Mouse (Mus musculus) neural tube, embryonic 15.5 days (tissue): ENCODE measurements at regions not wholly inside any gene's neighbourhood (a gene's known extent, or its start where the extent isn't known, plus 50 kb on each side); places are given as distances from the start of the nearest gene placed in this dataset.

ENCODE experiments used
- ATAC-seq: fragments of 200-750 bp; cut with Nextera tagmentation; 2 replicates; pipeline ENCODE4 v1.8.0; 2017; ENCODE audit warnings: mild to moderate bottlenecking, moderate TSS enrichment, moderate library complexity; ENCODE audit not compliant: low FRiP score
- H3K27ac ChIP-seq: fragments of 300-500 bp; sonication (generic); replicated peaks from 2 replicates; pipeline ENCODE4 v1.5.1; 2015; ENCODE audit warnings: mild to moderate bottlenecking, inconsistent platforms
- H3K27me3 ChIP-seq: fragments of 300-500 bp; sonication (generic); replicated peaks from 2 replicates; pipeline ENCODE4 v1.6.1; 2015; ENCODE audit warnings: inconsistent platforms
- H3K36me3 ChIP-seq: fragments of 300-500 bp; sonication (generic); 2 replicates; pipeline ENCODE4 v1.6.1; 2015; ENCODE audit warnings: inconsistent platforms
- H3K4me1 ChIP-seq: fragments of 300-500 bp; sonication (generic); 2 replicates; pipeline ENCODE4 v1.6.1; 2015; ENCODE audit warnings: inconsistent platforms
- H3K4me2 ChIP-seq: fragments of 300-500 bp; sonication (generic); 2 replicates; pipeline ENCODE4 v1.6.1; 2015; ENCODE audit warnings: inconsistent platforms, mild to moderate bottlenecking, moderate library complexity
- H3K4me3 ChIP-seq: fragments of 300-500 bp; sonication (generic); replicated peaks from 2 replicates; pipeline ENCODE4 v1.5.1; 2015; ENCODE audit warnings: mild to moderate bottlenecking, inconsistent platforms
- H3K9ac ChIP-seq: fragments of 300-500 bp; sonication (generic); replicated peaks from 2 replicates; pipeline ENCODE4 v1.6.1; 2015; ENCODE audit warnings: mild to moderate bottlenecking, inconsistent platforms
- H3K9me3 ChIP-seq: fragments of 300-500 bp; sonication (generic); replicated peaks from 2 replicates; pipeline ENCODE4 v1.6.1; 2016; ENCODE audit warnings: inconsistent platforms
- whole genome bisulfite sequencing: fragments of 180-500 bp; shearing (Covaris S2); methylation state at CpG from one replicate; pipeline ENCODE4 v1.1.7; 2015; ENCODE audit warnings: mixed read lengths; 5-methylcytosine and 5-hydroxymethylcytosine counted together

DNA sequence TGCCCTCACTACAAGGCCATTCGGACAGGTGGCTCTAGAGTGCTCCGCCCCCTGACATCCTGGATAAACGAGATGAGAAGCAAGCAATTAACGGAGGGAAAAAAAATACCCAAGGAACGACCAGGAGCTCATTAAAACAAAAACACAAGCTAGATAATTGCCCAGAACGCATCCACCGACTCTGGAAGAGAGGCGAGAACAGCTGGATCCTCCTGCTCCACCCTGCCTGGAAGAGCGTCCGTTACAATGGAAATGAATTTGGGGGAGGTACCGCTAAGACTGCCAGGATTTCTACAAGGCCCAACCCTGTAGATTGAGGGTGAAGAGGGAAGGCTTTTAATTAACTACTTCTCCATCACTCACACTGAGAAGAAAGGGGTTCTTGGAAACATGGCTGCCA lies 85.6 kb upstream of the Spaca7 start:
- peak overlapping the region; percentile 24 for H3K27ac ChIP-seq
- H3K27me3 ChIP-seq = peaks cover 49% of the 10 kb centered on the region
- H3K4me1 ChIP-seq = peaks cover 14% of the 10 kb centered on the region; the same call in 1 of the 2 replicates
- no peaks in the 10 kb centered on the region for H3K9me3 ChIP-seq
- ATAC-seq = no peak
- no peak overlapping the region for H3K4me3 ChIP-seq
- H3K4me2 ChIP-seq = no peak overlapping the region
- H3K9ac ChIP-seq = no peak overlapping the region
- no peaks in the 10 kb centered on the region for H3K36me3 ChIP-seq
- WGBS = 26% methylated on average over 11 of the region's 11 CpGs

DNA sequence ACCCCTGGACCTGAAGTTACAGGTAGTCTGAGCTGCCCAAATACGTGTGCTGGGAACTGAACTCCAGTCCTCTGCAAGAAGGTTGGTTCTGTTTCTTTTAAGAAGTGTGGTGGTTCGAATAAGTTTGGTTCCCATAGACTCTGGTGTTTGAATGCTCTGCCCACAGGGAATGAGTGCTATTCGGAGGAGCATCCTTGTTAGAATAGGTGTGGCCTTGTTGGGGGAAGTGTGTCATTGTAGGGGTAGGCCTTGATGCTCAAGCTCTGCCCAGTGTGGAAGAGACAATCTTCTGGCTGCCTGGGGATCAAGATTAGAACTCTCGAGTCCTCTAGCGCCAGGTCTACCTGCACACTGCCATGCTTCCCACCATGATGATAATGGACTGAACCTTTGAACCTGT lies 83.6 kb upstream of the Spaca7 start:
- whole genome bisulfite sequencing = 94% methylated on average over 5 of the region's 5 CpGs
- H3K4me1 ChIP-seq = peaks cover 12% of the 10 kb centered on the region; the same call in 1 of the 2 replicates
- H3K36me3 ChIP-seq = no peaks in the 10 kb centered on the region
- no peak overlapping the region for H3K9ac ChIP-seq
- no peak overlapping the region for H3K27ac ChIP-seq
- no peaks in the 10 kb centered on the region for H3K9me3 ChIP-seq
- peaks cover 36% of the 10 kb centered on the region for H3K27me3 ChIP-seq
- H3K4me3 ChIP-seq = no peak overlapping the region
- H3K4me2 ChIP-seq = no peak overlapping the region
- ATAC-seq = no peak

DNA sequence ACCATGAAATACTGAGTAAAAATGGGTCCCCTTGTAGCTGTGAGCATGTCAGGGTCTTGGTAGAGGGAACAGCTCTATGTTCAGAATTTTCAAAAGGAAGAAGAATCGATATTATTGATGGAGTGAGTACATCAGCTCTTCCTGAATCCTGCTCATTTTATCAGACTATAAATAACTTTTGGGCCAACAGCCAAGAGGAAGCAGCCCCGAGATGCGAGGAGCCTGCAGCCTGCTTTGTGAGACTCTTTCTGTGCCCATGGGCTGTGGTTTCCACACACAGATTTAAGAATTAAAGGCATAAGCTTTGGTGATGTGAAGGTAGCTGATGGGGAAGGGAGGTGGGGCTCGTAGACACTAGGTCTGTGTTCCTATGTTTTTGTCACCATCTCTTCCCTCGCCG lies 81.4 kb upstream of the Spaca7 start:
- WGBS = 77% methylated on average over 6 of the region's 6 CpGs

DNA sequence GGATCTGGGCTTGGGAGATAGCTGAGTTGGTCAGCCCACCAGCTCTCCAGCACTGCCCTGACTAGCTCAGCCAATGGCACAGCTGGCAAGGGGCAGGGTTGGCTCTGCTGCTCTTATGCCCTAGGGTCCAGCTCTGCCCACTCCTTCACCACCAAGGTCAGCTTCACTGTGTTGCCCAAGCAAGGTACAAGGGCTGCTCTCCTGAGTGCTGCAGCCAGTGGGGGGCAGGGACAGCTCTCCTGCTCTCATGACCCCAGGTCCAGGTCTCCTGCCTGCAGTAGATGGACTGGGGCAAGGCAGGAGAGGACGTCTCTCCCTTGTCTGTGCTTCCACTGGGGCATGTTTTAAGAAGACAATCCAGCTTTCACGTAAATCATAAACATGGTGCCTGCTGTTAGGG lies 80.4 kb upstream of the Spaca7 start:
- no peak overlapping the region for H3K9ac ChIP-seq

More for the DNA sequence above, 81.4 kb upstream of the Spaca7 start:
- Histone ChIP-seq H3K4me2 (no peak overlapping the region), H3K4me3 (no peak overlapping the region), H3K27ac (no peak overlapping the region), H3K36me3 (no peaks in the 10 kb centered on the region), H3K4me1 (peaks cover 9% of the 10 kb centered on the region; the same call in 1 of the 2 replicates), H3K27me3 (peaks cover 24% of the 10 kb centered on the region), H3K9me3 (no peaks in the 10 kb centered on the region), H3K9ac (no peak overlapping the region)
- ATAC-seq = no peak

DNA sequence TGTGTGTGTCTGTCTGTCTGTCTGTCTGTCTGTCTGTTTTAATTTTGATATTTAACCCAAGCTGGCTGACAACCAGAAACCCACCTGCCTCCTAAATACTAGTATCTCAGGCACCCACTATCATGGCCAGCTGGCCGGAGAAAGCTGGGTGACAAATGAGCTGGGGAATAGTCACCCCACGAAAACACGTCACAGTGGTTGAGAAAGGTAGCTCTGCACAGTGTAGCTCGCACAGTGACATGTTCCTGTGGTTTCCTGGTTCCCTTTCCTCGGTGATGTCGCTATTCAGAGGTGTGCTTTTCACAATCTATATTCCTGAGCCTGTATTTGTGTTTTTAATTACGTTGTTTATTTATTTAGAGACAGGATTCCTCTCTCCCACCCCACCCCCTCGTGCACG lies 78.3 kb upstream of the Spaca7 start:
- H3K9me3 ChIP-seq = no peaks in the 10 kb centered on the region
- H3K27ac ChIP-seq = no peak overlapping the region
- no peak overlapping the region for H3K4me3 ChIP-seq
- no peak overlapping the region for H3K9ac ChIP-seq
- no peak overlapping the region for H3K4me2 ChIP-seq
- H3K36me3 ChIP-seq = no peaks in the 10 kb centered on the region
- 81% methylated on average over 9 of the region's 9 CpGs for WGBS
- no peak for ATAC-seq
- H3K27me3 ChIP-seq = peaks cover 26% of the 10 kb centered on the region
- H3K4me1 ChIP-seq = 0 out of 2 replicates have a peak, but pooled peaks cover 3% of the 10 kb centered on the region

More for the DNA sequence above, 80.4 kb upstream of the Spaca7 start:
- Histone ChIP-seq H3K27ac (no peak overlapping the region), H3K9me3 (no peaks in the 10 kb centered on the region), H3K4me2 (no peak overlapping the region), H3K4me1 (0 out of 2 replicates have a peak, but pooled peaks cover 2% of the 10 kb centered on the region), H3K4me3 (no peak overlapping the region), H3K36me3 (no peaks in the 10 kb centered on the region), H3K27me3 (peaks cover 25% of the 10 kb centered on the region)
- no peak for ATAC-seq
- 88% methylated on average over 2 of the region's 2 CpGs for WGBS

DNA sequence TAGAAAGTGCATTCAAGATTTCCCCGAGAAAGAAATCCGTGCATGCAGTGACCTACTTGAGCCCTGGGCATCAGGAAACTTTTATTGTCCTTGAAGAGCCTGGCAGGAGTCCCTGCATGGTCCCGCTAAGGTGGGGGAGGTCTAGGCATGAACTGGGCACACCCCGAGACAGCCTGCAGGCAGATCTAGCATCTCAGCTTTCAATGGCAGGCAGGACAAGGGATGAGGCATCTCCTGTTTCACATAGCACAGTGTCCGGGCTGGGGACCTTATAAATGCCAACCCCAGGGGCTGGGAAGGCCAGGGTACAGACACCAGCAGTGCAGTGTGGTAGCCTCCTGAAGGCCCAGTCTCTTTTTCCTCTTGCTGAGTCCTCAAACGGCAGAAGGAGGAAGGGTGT lies 75.4 kb upstream of the Spaca7 start:
- H3K27me3 ChIP-seq = peaks cover 41% of the 10 kb centered on the region
- no peak for ATAC-seq
- H3K27ac ChIP-seq = no peak overlapping the region
- no peak overlapping the region for H3K9ac ChIP-seq
- WGBS = 11% methylated on average over 6 of the region's 6 CpGs
- peaks cover 11% of the 10 kb centered on the region for H3K4me1 ChIP-seq
- no peaks in the 10 kb centered on the region for H3K36me3 ChIP-seq
- H3K9me3 ChIP-seq = no peaks in the 10 kb centered on the region
- no peak overlapping the region for H3K4me2 ChIP-seq
- no peak overlapping the region for H3K4me3 ChIP-seq

DNA sequence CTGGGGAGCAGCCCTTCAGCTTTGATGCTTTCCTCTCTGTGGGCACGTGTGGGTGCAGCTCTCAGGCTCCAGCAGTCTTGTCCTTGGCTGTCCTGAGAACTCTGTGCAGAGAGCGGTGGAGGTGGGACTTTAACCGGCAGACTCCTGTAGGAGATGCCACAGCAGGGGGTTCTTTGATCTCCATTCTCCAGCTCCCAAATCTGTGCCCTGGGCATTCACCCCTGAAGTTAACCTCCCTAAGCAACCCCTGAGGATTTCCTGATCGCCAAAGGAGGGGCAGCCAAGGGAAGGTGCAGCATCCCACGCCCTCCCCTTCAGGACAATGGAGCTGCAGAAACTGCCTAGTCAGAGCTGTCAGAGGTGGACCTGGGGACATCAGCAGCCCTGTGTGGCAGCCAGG lies 73.2 kb upstream of the Spaca7 start:
- ATAC-seq = no peak
- 30% methylated on average over 5 of the region's 5 CpGs for WGBS
- H3K4me3 ChIP-seq = no peak overlapping the region
- H3K27me3 ChIP-seq = peaks cover 52% of the 10 kb centered on the region
- H3K36me3 ChIP-seq = no peaks in the 10 kb centered on the region
- H3K27ac ChIP-seq = no peak overlapping the region
- no peaks in the 10 kb centered on the region for H3K9me3 ChIP-seq
- H3K9ac ChIP-seq = no peak overlapping the region
- no peak overlapping the region for H3K4me2 ChIP-seq
- H3K4me1 ChIP-seq = peaks cover 20% of the 10 kb centered on the region

DNA sequence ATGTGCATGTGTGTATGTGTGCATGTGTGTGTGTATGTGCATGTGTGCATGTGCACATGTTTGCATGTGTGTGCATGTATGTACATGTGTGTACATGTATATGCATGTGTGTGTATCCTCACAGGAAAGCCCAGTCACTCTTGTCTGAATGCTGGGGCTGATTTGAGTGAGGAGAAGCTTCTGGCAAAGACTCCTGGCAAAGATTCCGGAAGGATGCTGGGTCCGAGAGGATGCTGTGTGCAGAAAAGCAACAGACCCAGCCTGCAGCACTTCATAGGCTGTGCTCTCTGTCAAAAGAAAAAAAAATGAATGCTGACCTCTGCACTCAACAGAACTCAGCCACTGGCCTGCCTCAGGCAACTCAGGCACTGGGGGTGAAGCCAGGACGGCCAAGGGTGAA lies 72.5 kb upstream of the Spaca7 start:
- H3K27me3 ChIP-seq = peaks cover 55% of the 10 kb centered on the region
- 60% methylated on average over 3 of the region's 3 CpGs for WGBS

DNA sequence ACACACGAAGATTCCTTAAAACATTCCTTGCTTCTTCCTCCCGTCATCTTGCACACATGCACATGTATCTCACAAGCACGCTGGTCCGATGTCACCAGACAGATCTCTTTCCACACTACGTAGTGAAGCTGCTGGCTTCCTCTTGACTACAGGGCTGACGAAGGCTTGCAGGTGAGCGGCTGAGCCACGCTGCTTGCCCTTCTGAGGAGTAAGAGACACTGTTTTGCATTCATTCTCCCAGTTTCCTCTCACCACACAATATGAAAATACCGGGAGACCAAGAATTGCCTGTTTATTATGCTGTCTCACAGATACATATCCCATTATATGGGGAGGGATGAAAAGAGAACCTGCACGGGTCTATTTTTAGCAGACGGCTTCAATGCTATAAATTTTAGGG lies 71.0 kb upstream of the Spaca7 start:
- WGBS = 5% methylated on average over 11 of the region's 11 CpGs
- Histone ChIP-seq H3K4me2 (peak overlapping the region; percentile 62), H3K36me3 (no peaks in the 10 kb centered on the region), H3K4me1 (peaks cover 20% of the 10 kb centered on the region), H3K9me3 (no peaks in the 10 kb centered on the region), H3K27me3 (peaks cover 65% of the 10 kb centered on the region), H3K9ac (no peak overlapping the region), H3K27ac (no peak overlapping the region), H3K4me3 (peak overlapping the region; percentile 27)
- ATAC-seq = no peak

More for the DNA sequence above, 72.5 kb upstream of the Spaca7 start:
- H3K4me2 ChIP-seq = no peak overlapping the region
- ATAC-seq = no peak
- no peak overlapping the region for H3K27ac ChIP-seq
- H3K9ac ChIP-seq = no peak overlapping the region
- peaks cover 20% of the 10 kb centered on the region for H3K4me1 ChIP-seq
- no peak overlapping the region for H3K4me3 ChIP-seq
- H3K36me3 ChIP-seq = no peaks in the 10 kb centered on the region
- H3K9me3 ChIP-seq = no peaks in the 10 kb centered on the region

DNA sequence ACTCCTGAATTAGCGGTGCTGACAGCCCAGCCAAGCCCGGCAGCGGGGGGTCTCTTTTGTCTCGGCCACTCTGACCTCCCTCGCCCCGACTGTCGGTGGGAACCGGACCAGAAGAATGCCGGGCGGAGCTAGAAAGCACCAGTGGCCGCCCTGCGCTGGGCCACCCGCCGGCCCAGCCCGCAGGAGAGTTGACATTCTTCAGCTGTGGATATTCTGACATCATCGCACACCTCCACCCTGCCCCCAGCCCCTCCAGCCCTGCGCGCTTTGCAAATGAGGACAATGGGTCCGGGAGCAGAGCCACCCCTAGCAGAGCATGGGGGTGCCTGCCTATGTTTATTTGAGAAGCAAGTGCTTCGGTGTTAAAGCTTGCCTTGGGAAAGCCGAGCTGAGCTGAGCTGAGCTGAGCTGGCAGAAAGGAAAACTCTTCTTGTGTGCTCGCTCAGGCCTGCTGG lies 70.5 kb upstream of the Spaca7 start:
- peak overlapping the region; percentile 62 for H3K4me2 ChIP-seq
- no peaks in the 10 kb centered on the region for H3K36me3 ChIP-seq
- no peak overlapping the region for H3K9ac ChIP-seq
- peaks cover 66% of the 10 kb centered on the region for H3K27me3 ChIP-seq
- peak; percentile 77 for ATAC-seq
- WGBS = under 1% methylated on average over 22 of the region's 22 CpGs
- peak overlapping the region; percentile 27 for H3K4me3 ChIP-seq
- no peak overlapping the region for H3K27ac ChIP-seq
- peaks cover 19% of the 10 kb centered on the region for H3K4me1 ChIP-seq
- H3K9me3 ChIP-seq = no peaks in the 10 kb centered on the region

DNA sequence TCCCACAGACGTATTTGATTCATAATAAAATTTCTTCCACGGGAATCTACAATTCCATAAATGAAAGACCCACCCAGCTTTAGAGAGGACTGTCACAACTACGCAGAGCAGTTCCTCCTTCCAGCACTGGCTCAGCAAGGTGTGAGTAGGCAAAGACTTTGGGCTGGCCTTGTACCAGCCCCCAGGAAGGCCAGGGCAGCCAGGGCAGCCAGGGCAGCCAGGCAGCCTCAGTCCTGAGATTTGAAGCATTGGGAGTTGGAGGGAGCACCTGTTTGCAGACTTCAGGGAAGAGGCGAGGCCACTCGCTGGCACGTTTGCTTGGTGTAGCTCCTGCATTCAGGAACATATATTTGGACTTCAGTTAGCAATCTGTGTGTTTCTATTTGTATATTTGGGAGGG lies 70.0 kb upstream of the Spaca7 start:
- H3K9me3 ChIP-seq = no peaks in the 10 kb centered on the region
- no peak overlapping the region for H3K9ac ChIP-seq
- H3K27me3 ChIP-seq = peaks cover 61% of the 10 kb centered on the region
- H3K4me2 ChIP-seq = peak overlapping the region; percentile 62
- H3K4me3 ChIP-seq = peak overlapping the region; percentile 27
- peaks cover 17% of the 10 kb centered on the region for H3K4me1 ChIP-seq
- ATAC-seq = no peak
- WGBS = 13% methylated on average over 6 of the region's 6 CpGs
- H3K36me3 ChIP-seq = no peaks in the 10 kb centered on the region
- no peak overlapping the region; the same call in 1 of the 2 replicates for H3K27ac ChIP-seq

DNA sequence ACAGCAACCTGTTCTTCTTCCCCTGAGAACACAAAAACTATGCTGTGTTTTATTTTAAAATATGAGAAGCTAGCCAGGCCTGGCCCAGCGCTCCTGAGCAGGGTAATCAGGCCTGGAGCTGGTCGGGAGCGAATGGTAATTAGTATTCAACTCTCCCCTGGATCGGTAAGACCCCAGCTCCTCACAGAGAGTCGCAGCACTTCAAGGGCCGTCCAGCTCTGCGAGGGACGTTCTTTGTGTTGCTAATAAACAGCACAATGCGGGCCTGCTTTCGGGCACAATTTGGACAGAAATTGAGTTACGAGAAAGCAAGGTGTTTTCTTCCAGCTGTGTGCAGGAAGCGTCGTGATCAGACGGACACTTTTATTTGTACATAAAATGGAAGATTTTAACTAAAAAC lies 69.5 kb upstream of the Spaca7 start:
- Histone ChIP-seq H3K4me3 (no peak overlapping the region), H3K4me2 (no peak overlapping the region), H3K4me1 (peaks cover 17% of the 10 kb centered on the region), H3K9ac (no peak overlapping the region), H3K36me3 (no peaks in the 10 kb centered on the region), H3K27me3 (peaks cover 60% of the 10 kb centered on the region), H3K9me3 (no peaks in the 10 kb centered on the region), H3K27ac (no peak overlapping the region)
- WGBS = 3% methylated on average over 14 of the region's 14 CpGs
- no peak for ATAC-seq

DNA sequence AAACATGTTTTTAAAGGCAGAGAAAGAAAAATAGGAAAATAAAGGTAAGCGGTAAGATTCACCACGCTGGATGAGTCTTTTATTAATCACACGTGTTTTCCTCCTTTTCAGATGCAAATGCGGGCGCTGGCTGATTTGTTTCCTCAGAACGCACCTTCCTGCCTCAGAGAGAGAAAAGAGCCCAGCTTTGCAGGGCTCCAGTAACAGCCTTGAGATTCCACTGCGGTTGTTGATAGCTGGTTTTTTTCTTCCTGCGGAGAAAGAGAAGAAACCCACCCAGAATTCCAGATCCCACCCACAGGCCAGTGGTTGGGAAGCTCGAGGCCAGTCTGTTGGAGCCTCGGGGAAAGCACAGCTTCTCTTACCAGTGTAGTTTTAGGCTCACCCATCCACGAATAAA lies 68.6 kb upstream of the Spaca7 start:
- 1% methylated on average over 11 of the region's 11 CpGs for WGBS
- Histone ChIP-seq H3K4me1 (peaks cover 17% of the 10 kb centered on the region), H3K9ac (no peak overlapping the region), H3K4me2 (no peak overlapping the region), H3K27me3 (peaks cover 67% of the 10 kb centered on the region), H3K36me3 (no peaks in the 10 kb centered on the region), H3K4me3 (no peak overlapping the region), H3K27ac (no peak overlapping the region), H3K9me3 (no peaks in the 10 kb centered on the region)
- ATAC-seq = no peak
